Mouse (Mus musculus) CD4-positive, CD25-positive, alpha-beta regulatory T cell, adult 2 months (primary cell): ENCODE results near the gene Gm2007.
"Not testable (repeated sequence)": the region's sequence is repeated elsewhere in the genome, so short reads cannot be mapped to it uniquely, and the experiment has no call there.

Source experiments
- DNase-seq: peaks from one replicate; pipeline ENCODE4 v3.0.0-alpha.2; 2012; ENCODE audit warnings: low read depth, low spot score

The Gm2007 gene

DNA sequence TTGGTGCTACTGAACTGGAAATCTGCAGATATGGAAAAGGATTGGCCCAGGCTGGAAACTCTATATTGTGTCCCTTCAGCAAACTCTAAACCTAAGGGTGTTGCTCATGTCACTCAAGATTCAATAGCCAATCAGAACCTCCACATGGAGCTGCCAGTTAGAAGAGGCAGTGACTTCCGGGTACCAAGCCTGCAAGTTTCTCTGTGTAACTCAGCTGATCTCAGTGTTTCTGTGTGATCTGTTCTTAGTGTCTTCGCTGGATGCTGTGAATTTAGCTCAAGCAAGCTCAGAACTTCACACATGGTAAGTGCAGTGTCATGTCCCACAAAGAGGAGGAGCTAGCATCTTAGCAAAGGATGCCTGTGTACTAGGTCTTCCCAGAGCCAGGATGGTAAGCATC, at the start of gene Gm2007:
Gene Gm2007 (plus strand): TSS at position 301 of the 400 bp plus-strand sequence.
- DNase-seq, result not testable (repeated sequence)

DNA sequence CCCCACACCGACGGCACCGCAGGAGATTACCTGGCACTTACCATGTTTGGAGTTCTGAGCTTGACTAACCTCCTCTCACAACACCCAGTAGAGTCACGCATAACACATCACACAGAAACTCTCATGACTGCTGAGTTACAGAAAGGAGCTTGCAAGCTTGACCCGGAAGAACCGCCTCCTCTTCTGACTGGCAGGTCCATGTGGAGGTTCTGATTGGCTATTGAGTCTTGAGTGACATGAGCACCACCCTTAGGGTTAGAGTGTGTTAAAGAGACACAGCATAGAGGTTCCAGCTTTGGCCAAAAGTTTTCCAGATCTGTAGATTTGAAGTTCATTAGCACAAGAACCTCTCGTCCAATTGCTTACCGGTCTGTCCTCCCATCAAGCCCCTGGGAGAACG, 37.8 kb upstream of the Gm2007 start, which contains the start of gene Zfp969:
Gene Zfp969 (minus strand): TSS at position 101 of the 400 bp plus-strand sequence.
- not testable (repeated sequence) for DNase-seq

DNA sequence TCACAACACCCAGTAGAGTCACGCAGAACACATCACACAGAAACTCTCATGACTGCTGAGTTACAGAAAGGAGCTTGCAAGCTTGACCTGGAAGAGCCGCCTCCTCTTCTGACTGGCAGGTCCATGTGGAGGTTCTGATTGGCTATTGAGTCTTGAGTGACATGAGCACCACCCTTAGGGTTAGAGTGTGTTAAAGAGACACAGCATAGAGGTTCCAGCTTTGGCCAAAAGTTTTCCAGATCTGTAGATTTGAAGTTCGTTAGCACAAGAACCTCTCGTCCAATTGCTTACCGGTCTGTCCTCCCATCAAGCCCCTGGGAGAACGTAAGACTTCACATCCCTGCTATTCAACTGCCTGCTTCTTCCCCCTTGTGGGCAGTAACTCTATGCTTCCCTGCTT, 59.7 kb downstream of the Gm2007 start, which contains the start of gene Gm14288:
Gene Gm14288 (minus strand): TSS at position 101 of the 400 bp plus-strand sequence.
- DNase-seq, result not testable (repeated sequence)
